In the genomic region with DNA sequence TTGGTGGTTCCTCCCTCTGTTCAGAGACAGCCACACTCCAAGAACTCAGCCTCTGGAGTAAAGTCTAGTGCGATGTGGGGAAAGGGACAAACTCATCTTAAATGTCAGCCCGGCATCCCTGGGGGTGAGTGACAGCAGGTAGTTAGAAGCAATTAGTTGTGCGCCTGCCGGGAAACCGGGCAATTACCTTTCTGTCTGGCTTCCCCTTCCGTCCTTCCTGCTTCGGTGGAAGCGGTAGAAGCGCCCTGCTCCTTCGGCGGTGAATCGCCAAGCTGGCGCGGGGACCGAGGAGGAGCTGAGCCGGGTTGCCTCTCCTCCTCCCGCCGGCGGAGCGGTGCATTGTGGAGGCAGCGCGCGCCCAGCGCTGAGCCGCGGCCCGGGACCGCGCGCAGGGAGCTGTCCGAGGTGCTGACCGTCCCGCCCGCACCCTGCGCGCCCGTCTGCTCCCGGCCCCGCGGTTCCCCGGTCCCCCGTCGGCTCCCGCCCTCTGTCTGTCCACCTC, we compare ENCODE assay signal across 9 mouse cellular contexts. TPM values are rescaled to one million over a fixed set of nuclear protein-coding genes. Genes with fewer than 3 reads are reported as not detected.
A peak's percentile ranks its signal among the peaks of the same experiment; 100 is the strongest.
DNase-seq lines count a peak whose midpoint lies in the region; ATAC-seq and TF ChIP-seq lines count a peak whose summit lies in the region.
"Had no signal": no experiment of that assay in that cellular context is flagged by ENCODE, and none has a peak within 500 bp of the region (broad histone marks: within the 10 kb centered on the region; RNA-seq: fewer than 3 reads in every experiment).

Akain1 (plus strand) TSS at position 337 of the 502 bp plus-strand sequence.

- no peaks in the 10 kb centered on the region for H3K36me3 ChIP-seq in heart, embryonic 13.5 days
- no peaks in the 10 kb centered on the region for H3K36me3 ChIP-seq in kidney, embryonic 16.5 days (ENCODE audit: insufficient read depth, low read length)
- H3K36me3 ChIP-seq in liver, embryonic 15.5 days (replicated peaks), result no peaks in the 10 kb centered on the region
- H3K36me3 ChIP-seq in neural tube, embryonic 12.5 days, result no peaks in the 10 kb centered on the region
- H3K36me3 ChIP-seq in testis, adult 2 months (ENCODE audit: control insufficient read depth, insufficient read depth, low read length), result no peaks in the 10 kb centered on the region

- no peak for TF ChIP-seq CTCF in brain, embryonic 14.5 days (IDR thresholded peaks at IDR 0.05; ENCODE audit: borderline replicate concordance, extremely low read depth, insufficient read depth, insufficient read length)
- no peak for TF ChIP-seq CTCF in testis, adult 2 months (IDR thresholded peaks at IDR 0.05; ENCODE audit: control insufficient read depth, insufficient read depth, insufficient replicate concordance, low read depth, low read length)

- TF ChIP-seq POLR2A in brain, embryonic 14.5 days (IDR thresholded peaks at IDR 0.05; ENCODE audit: borderline replicate concordance, extremely low read depth, insufficient read depth, insufficient read length, poor library complexity, severe bottlenecking), result no peak
- no peak for TF ChIP-seq POLR2A in testis, adult 2 months (IDR thresholded peaks at IDR 0.05; ENCODE audit: control insufficient read depth, low read depth, low read length)

- peaks cover 16% of the 10 kb centered on the region for H3K4me1 ChIP-seq in heart, embryonic 13.5 days
- peaks cover 13% of the 10 kb centered on the region for H3K4me1 ChIP-seq in kidney, embryonic 16.5 days (ENCODE audit: insufficient read depth, low read length)
- H3K4me1 ChIP-seq in liver, embryonic 15.5 days (replicated peaks), result peaks cover 11% of the 10 kb centered on the region
- peaks cover 11% of the 10 kb centered on the region for H3K4me1 ChIP-seq in neural tube, embryonic 12.5 days
- peaks cover 10% of the 10 kb centered on the region for H3K4me1 ChIP-seq in testis, adult 2 months (ENCODE audit: control insufficient read depth, insufficient read depth, low read length)

- peak within 1 kb of the TSS; percentile 58 for H3K4me3 ChIP-seq in heart, embryonic 13.5 days
- H3K4me3 ChIP-seq in kidney, embryonic 16.5 days (ENCODE audit: low read length), result peak within 1 kb of the TSS; percentile 42
- peak within 1 kb of the TSS; percentile 36 for H3K4me3 ChIP-seq in liver, embryonic 15.5 days (replicated peaks)
- H3K4me3 ChIP-seq in neural tube, embryonic 12.5 days, result peak within 1 kb of the TSS; percentile 49
- H3K4me3 ChIP-seq in testis, adult 2 months (ENCODE audit: control insufficient read depth, low read depth, low read length), result peak within 1 kb of the TSS; percentile 39

- H3K27me3 ChIP-seq in heart, embryonic 13.5 days (replicated peaks), result peaks cover 53% of the 10 kb centered on the region
- peaks cover 38% of the 10 kb centered on the region for H3K27me3 ChIP-seq in kidney, embryonic 16.5 days (ENCODE audit: insufficient read depth, low read length)
- H3K27me3 ChIP-seq in liver, embryonic 15.5 days, result peaks cover 47% of the 10 kb centered on the region
- peaks cover 56% of the 10 kb centered on the region for H3K27me3 ChIP-seq in neural tube, embryonic 12.5 days (replicated peaks)
- peaks cover 2% of the 10 kb centered on the region; the same call in 1 of the 2 replicates for H3K27me3 ChIP-seq in testis, adult 2 months (ENCODE audit: control insufficient read depth, insufficient read depth, low read length)

- peak within 1 kb of the TSS; percentile 74 for H3K9ac ChIP-seq in heart, embryonic 13.5 days
- H3K9ac ChIP-seq in kidney, embryonic 16.5 days (replicated peaks; ENCODE audit: low read length), result no peak within 1 kb of the TSS
- no peak within 1 kb of the TSS for H3K9ac ChIP-seq in liver, embryonic 15.5 days
- peak within 1 kb of the TSS; percentile 45 for H3K9ac ChIP-seq in neural tube, embryonic 12.5 days

- H3K4me2 ChIP-seq in heart, embryonic 13.5 days, result peak within 1 kb of the TSS; percentile 75
- peak within 1 kb of the TSS; percentile 69 for H3K4me2 ChIP-seq in kidney, embryonic 16.5 days (replicated peaks; ENCODE audit: low read depth, low read length)
- H3K4me2 ChIP-seq in liver, embryonic 15.5 days, result peak within 1 kb of the TSS; percentile 58
- peak within 1 kb of the TSS; percentile 77 for H3K4me2 ChIP-seq in neural tube, embryonic 12.5 days (replicated peaks)

- no peaks in the 10 kb centered on the region for H3K9me3 ChIP-seq in heart, embryonic 13.5 days
- no peaks in the 10 kb centered on the region for H3K9me3 ChIP-seq in kidney, embryonic 16.5 days (ENCODE audit: low read length)
- H3K9me3 ChIP-seq in liver, embryonic 15.5 days (replicated peaks), result no peaks in the 10 kb centered on the region
- H3K9me3 ChIP-seq in neural tube, embryonic 12.5 days, result no peaks in the 10 kb centered on the region

- under 1% methylated on average over 27 of the region's 44 CpGs for WGBS in heart, embryonic 13.5 days
- under 1% methylated on average over 44 of the region's 44 CpGs for WGBS in kidney, embryonic 16.5 days
- WGBS in liver, embryonic 15.5 days (ENCODE audit: insufficient replicate concordance), result under 1% methylated on average over 44 of the region's 44 CpGs
- under 1% methylated on average over 44 of the region's 44 CpGs for WGBS in neural tube, embryonic 12.5 days

- peak; percentile 57 for ATAC-seq in erythroid progenitor cell, adult 5-6 weeks (replicated peaks; ENCODE audit: low FRiP score, poor library complexity, severe bottlenecking)
- peak; percentile 71; the same call in 1 of the 2 replicates for ATAC-seq in heart, embryonic 13.5 days (ENCODE audit: extremely low read depth, insufficient number of reproducible peaks, low FRiP score, low TSS enrichment)
- peak; percentile 98 for ATAC-seq in kidney, embryonic 16.5 days (ENCODE audit: low FRiP score, low TSS enrichment)
- ATAC-seq in liver, embryonic 15.5 days (ENCODE audit: insufficient read depth), result peak; percentile 76
- ATAC-seq in neural tube, embryonic 12.5 days (ENCODE audit: low FRiP score, low read depth), result peak; percentile 79

- no peak within 1 kb of the TSS for H3K27ac ChIP-seq in heart, embryonic 13.5 days (replicated peaks)
- no peak within 1 kb of the TSS for H3K27ac ChIP-seq in kidney, embryonic 16.5 days (ENCODE audit: low read length)
- no peak within 1 kb of the TSS for H3K27ac ChIP-seq in liver, embryonic 15.5 days (replicated peaks)
- no peak within 1 kb of the TSS for H3K27ac ChIP-seq in neural tube, embryonic 12.5 days
- H3K27ac ChIP-seq in testis, adult 2 months (ENCODE audit: control insufficient read depth, insufficient read depth, low read depth, low read length), result no peak within 1 kb of the TSS

- DNase-seq in CD4-positive, CD25-positive, alpha-beta regulatory T cell, adult 2 months (ENCODE audit: low read depth, low spot score), result peak; percentile 80
- DNase-seq in brain, embryonic 14.5 days (ENCODE audit: low read depth), result peak; percentile 78

RNA-seq across cellular contexts. Expression of gene Akain1, which starts in this region (rescaled TPM):
- 0.19 and 0.33 TPM in 2 replicates for polyA plus RNA-seq in brain, embryonic 14.5 days (2012; rRNA removed)
- not detected in 2 replicates for total RNA-seq in erythroid progenitor cell, adult 5-6 weeks (2015; ENCODE audit: low replicate concordance)
- total RNA-seq in erythroid progenitor cell, adult 5-6 weeks (2017; ENCODE audit: low replicate concordance), result not detected in 2 replicates
- not detected in 2 replicates for polyA plus RNA-seq in heart, embryonic 13.5 days (2015; fragmentation: Nextera tagmentation; extraction: Ambion mirVana)
- polyA plus RNA-seq in kidney, embryonic 16.5 days (2015; fragmentation: Nextera tagmentation; extraction: Ambion mirVana), result not detected in 2 replicates
- not detected in 2 replicates for polyA plus RNA-seq in liver, embryonic 15.5 days (2015; fragmentation: Nextera tagmentation; extraction: Ambion mirVana)
- 0.89 and 0.93 TPM in 2 replicates for polyA plus RNA-seq in neural tube, embryonic 12.5 days (2016; fragmentation: Nextera tagmentation; extraction: Ambion mirVana)
- not detected in 2 replicates for polyA plus RNA-seq in testis, adult 2 months (2012; rRNA removed)
- total RNA-seq: MEL had no signal

Comparison
In these comparisons a context has a peak if more than half of its experiments do, and no peak if none do; other contexts are left out.
1. Peak in DNase-seq in brain, embryonic 14.5 days; RNA of the gene not detected or under 1 TPM.
2. Peak in ATAC-seq in erythroid progenitor cell, adult 5-6 weeks; RNA of the gene not detected or under 1 TPM.
3. Peak in ATAC-seq, H3K4me3 ChIP-seq, H3K9ac ChIP-seq and H3K4me2 ChIP-seq in heart, embryonic 13.5 days; RNA of the gene not detected or under 1 TPM.
4. Peak in ATAC-seq, H3K4me3 ChIP-seq and H3K4me2 ChIP-seq in kidney, embryonic 16.5 days; RNA of the gene not detected or under 1 TPM.
5. Peak in ATAC-seq, H3K4me3 ChIP-seq and H3K4me2 ChIP-seq in liver, embryonic 15.5 days; RNA of the gene not detected or under 1 TPM.
6. Peak in ATAC-seq, H3K4me3 ChIP-seq, H3K9ac ChIP-seq and H3K4me2 ChIP-seq in neural tube, embryonic 12.5 days; RNA of the gene not detected or under 1 TPM.